Mouse (Mus musculus) liver, embryonic 14.5 days (tissue): ENCODE measurements around the gene Il3ra. TPM values are rescaled to one million over a fixed set of nuclear protein-coding genes. Genes with fewer than 3 reads are reported as not detected.

Source experiments
- ATAC-seq: fragments of 200-750 bp; cut with Nextera tagmentation; 2 replicates; pipeline ENCODE4 v1.8.0; 2017; ENCODE audit warnings: moderate number of reproducible peaks, mild to moderate bottlenecking, moderate library complexity; ENCODE audit not compliant: insufficient read depth
- DNase-seq, 3 experiments: peaks; one replicate each; pipeline ENCODE4 v3.0.0-alpha.2; 2012 to 2013; ENCODE audit warnings: low read depth in 3 of 3, low spot score in 3 of 3
- H3K27ac ChIP-seq: fragments of 300-500 bp; sonication (generic); 2 replicates; pipeline ENCODE4 v1.5.1; 2014; ENCODE audit warnings: moderate library complexity, mild to moderate bottlenecking, control low read depth, inconsistent platforms
- H3K27me3 ChIP-seq: fragments of 300-500 bp; sonication (generic); 2 replicates; pipeline ENCODE4 v1.6.1; 2014; ENCODE audit warnings: mild to moderate bottlenecking, low read length, moderate library complexity; ENCODE audit not compliant: control insufficient read depth, insufficient read depth
- H3K36me3 ChIP-seq: fragments of 300-500 bp; sonication (generic); replicated peaks from 2 replicates; pipeline ENCODE4 v1.6.1; 2014; ENCODE audit warnings: low read depth; ENCODE audit not compliant: control insufficient read depth, insufficient read depth
- H3K4me1 ChIP-seq, 2 experiments: fragments of 200-500 bp in 1 of 2; fragments of 300-500 bp in 1 of 2; sonication (generic) in 1 of 2; replicated peaks; 2 replicates each; pipeline ENCODE4 v1.6.1; 2012 to 2014; ENCODE audit warnings: antibody characterized with exemption in 1 of 2, inconsistent platforms in 1 of 2, low read length in 1 of 2; ENCODE audit not compliant: control insufficient read depth in 2 of 2, insufficient read depth in 2 of 2
- H3K4me2 ChIP-seq: fragments of 300-500 bp; sonication (generic); 2 replicates; pipeline ENCODE4 v1.6.1; 2014; ENCODE audit warnings: low read depth, mild to moderate bottlenecking, control low read depth, moderate library complexity
- H3K4me3 ChIP-seq, 2 experiments: fragments of 200-500 bp in 1 of 2; fragments of 300-500 bp in 1 of 2; sonication (generic) in 1 of 2; 2 replicates each; pipeline ENCODE4 v1.5.1; 2012 to 2014; ENCODE audit warnings: low read depth in 2 of 2, low read length in 2 of 2, mild to moderate bottlenecking in 2 of 2, control low read depth in 1 of 2, inconsistent platforms in 1 of 2, moderate library complexity in 1 of 2; ENCODE audit not compliant: insufficient read depth in 1 of 2
- H3K9ac ChIP-seq: fragments of 300-500 bp; sonication (generic); replicated peaks from 2 replicates; pipeline ENCODE4 v1.6.1; 2014; ENCODE audit warnings: mild to moderate bottlenecking, control low read depth, moderate library complexity
- H3K9me3 ChIP-seq: fragments of 300-500 bp; sonication (generic); 2 replicates; pipeline ENCODE4 v1.6.1; 2016; ENCODE audit warnings: low read length, mixed read lengths; ENCODE audit not compliant: control insufficient read depth
- CTCF ChIP-seq: IDR thresholded peaks from 2 replicates; pipeline ENCODE4 v1.5.1; 2016; ENCODE audit warnings: antibody characterized with exemption, low read depth, control low read depth
- EP300 ChIP-seq: IDR thresholded peaks from 2 replicates; pipeline ENCODE4 v1.6.1; 2016; ENCODE audit warnings: antibody characterized with exemption, low read depth
- WGBS: fragments of 180-500 bp; shearing (Covaris S2); extraction: QIAGEN DNeasy Blood & Tissue Kit; methylation state at CpG from one replicate; pipeline ENCODE4 v1.1.7; 2014; ENCODE audit not compliant: insufficient replicate concordance; 5-methylcytosine and 5-hydroxymethylcytosine counted together
- polyA plus RNA-seq, 2 experiments: library from polyadenylated mRNA; depleted of rRNA in 1 of 2; stranded (reverse) in 1 of 2; unstranded in 1 of 2; fragments of >200 nt; fragmentation: Nextera tagmentation in 1 of 2; extraction: Ambion mirVana in 1 of 2; gene quantifications; 2 replicates each; pipeline versions ENCODE4 v1.2.1 to v1.2.3; 2012 to 2014

The Il3ra gene
- polyA plus RNA-seq, 2 experiments, result 1.7 to 6.1 TPM

- no peak overlapping the region for H3K9ac ChIP-seq
- H3K27ac ChIP-seq, result no peak overlapping the region
- ATAC-seq (no peak), DNase-seq (no peak)
- TF ChIP-seq CTCF (no peak), EP300 (no peak)
- no peak overlapping the region for H3K4me3 ChIP-seq
- no peaks in the 10 kb centered on the region for H3K27me3 ChIP-seq
- no peaks in the 10 kb centered on the region for H3K36me3 ChIP-seq
- 0 out of 4 replicates have a peak, but pooled peaks cover 0 to 1% of the 10 kb centered on the region in 2 experiments for H3K4me1 ChIP-seq
- no peak overlapping the region for H3K4me2 ChIP-seq
- peaks cover 38% of the 10 kb centered on the region for H3K9me3 ChIP-seq
- WGBS, result 75% methylated on average over 20 of the region's 20 CpGs
Observed at GRCm38 (mm10) chr14:14349485-14350262, 3.6 kb downstream of the Il3ra start.

DNA sequence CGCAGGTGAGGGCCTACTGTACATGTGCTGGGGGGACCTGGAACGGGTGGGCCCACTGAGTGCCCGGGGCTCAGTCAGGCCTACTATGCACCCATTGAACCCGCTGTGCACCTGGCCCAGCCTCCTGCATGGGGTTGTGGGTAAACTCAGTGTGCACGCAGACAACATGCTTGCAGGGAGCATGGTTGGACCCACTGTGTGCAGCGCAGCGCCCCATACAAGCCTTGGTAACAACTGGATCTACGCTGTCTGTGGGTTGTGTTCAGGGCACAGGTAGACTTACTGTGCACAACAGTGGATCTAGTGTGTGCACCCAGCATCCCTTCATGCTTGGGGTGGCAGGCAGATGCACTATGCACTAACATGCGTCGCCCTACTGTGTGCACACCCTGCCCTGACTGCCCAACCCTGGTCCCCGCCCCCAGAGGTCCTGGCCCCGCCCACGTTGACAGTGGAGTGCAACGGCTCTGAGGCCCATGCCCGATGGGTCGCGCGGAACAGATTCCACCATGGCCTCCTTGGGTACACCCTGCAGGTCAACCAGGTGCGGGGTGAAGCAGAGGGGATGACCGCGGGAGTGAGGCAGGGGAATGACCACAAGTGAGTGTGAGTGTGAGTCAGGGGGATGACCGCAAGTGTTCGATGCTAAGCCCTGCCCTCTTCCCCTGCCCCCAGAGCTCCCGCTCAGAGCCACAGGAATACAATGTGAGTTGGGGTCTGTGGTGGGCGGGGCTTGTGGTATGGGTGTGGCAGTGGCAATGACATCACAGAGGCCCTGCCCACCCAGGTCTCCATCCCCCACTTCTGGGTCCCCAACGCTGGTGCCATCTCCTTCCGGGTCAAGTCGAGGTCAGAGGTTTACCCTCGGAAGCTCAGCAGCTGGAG, 4.4 kb downstream of the Il3ra start:
- Histone ChIP-seq H3K4me1 (0 out of 4 replicates have a peak, but pooled peaks cover 0 to 1% of the 10 kb centered on the region in 2 experiments), H3K9ac (no peak overlapping the region), H3K4me3 (no peak overlapping the region), H3K27ac (no peak overlapping the region), H3K36me3 (no peaks in the 10 kb centered on the region), H3K9me3 (peaks cover 44% of the 10 kb centered on the region), H3K27me3 (no peaks in the 10 kb centered on the region), H3K4me2 (no peak overlapping the region)
- TF ChIP-seq CTCF, result no peak
- no peak for TF ChIP-seq EP300
- WGBS, result 84% methylated on average over 29 of the region's 29 CpGs
- ATAC-seq (no peak), DNase-seq (no peak)

DNA sequence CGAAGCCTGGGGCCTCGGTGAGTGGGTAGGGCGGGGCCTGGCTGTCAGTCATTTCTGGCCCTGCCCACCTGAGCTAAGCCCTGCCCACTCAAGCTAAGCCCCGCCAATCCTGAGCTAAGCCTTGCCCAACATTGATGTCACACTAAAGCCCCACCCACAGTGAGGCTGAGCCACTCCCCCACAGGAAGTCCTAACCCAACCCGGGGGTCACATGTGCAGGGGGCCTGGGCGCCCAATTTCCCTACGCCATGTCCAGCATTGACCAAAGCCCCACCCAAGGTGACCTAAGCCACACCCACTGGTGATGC, 5.0 kb downstream of the Il3ra start:
- Histone ChIP-seq H3K27me3 (no peaks in the 10 kb centered on the region), H3K4me3 (no peak overlapping the region), H3K36me3 (no peaks in the 10 kb centered on the region), H3K9me3 (peaks cover 44% of the 10 kb centered on the region), H3K4me1 (0 out of 4 replicates have a peak, but pooled peaks cover 0 to 1% of the 10 kb centered on the region in 2 experiments), H3K4me2 (no peak overlapping the region), H3K27ac (no peak overlapping the region), H3K9ac (no peak overlapping the region)
- WGBS, result 83% methylated on average over 7 of the region's 7 CpGs
- ATAC-seq, result no peak
- DNase-seq, result no peak
- no peak for TF ChIP-seq EP300
- no peak for TF ChIP-seq CTCF

- WGBS, result 78% methylated on average over 9 of the region's 9 CpGs
- no peak for TF ChIP-seq CTCF
- TF ChIP-seq EP300, result no peak
- Histone ChIP-seq H3K9me3 (peaks cover 44% of the 10 kb centered on the region), H3K4me3 (no peak overlapping the region), H3K9ac (no peak overlapping the region), H3K27me3 (no peaks in the 10 kb centered on the region), H3K27ac (no peak overlapping the region), H3K36me3 (no peaks in the 10 kb centered on the region), H3K4me1 (no peaks in the 10 kb centered on the region), H3K4me2 (no peak overlapping the region)
- no peak for DNase-seq
- no peak for ATAC-seq
Observed at GRCm38 (mm10) chr14:14351721-14352590, 5.9 kb downstream of the Il3ra start.
